Mouse (Mus musculus): ENCODE measurements around the gene Gm8020.
"Not testable (repeated sequence)": the region's sequence is repeated elsewhere in the genome, so short reads cannot be mapped to it uniquely, and the experiment has no call there.

Gm8020 gene

DNA sequence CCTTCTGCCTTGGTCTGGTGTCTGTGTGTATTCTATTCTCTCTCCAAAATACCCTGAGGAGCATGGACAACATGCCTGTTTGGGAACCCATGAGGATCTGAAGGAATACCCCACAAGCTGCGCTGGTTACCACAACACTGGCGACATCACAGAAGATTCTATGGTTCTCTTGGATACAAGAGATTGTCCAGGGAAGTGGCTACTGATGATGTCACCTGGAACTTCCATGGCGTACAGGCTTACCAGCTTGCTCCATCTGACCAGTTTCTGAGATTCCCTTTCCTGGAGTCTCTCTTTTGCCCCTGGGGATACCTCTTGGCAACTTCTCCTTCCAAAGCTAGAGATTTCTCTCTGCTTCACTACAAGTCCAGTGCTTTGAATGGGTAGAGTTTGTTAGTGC, at the start of gene Gm8020:
Gene Gm8020 (minus strand): TSS at position 101 of the 400 bp plus-strand sequence.
- DNase-seq = not testable (repeated sequence)

DNA sequence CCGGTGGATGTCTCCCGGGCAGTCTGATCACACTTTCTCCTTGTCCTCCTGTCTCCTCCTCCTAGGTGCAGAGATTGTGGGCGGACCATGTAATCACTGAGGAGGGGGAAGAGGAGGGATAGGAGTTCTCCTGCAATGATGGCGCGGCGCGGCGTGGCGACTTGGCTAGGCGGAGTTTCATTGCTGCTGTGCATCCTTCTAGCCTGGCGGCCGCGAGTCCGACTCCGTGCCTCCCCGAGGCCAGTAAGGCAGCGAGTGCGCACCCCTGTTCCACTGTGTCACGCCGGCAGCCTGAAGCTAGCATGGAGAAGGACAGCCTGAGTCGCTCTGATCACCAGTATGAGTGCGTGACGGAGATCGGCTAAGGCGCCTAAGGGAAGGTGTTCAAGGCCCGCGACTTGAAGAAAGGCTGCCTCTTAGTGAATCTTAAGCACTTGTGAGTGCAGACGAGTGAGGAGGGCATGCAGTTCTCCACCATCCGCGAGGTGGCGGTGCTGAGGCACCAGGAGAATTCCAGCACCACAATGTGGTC, 41.1 kb upstream of the Gm8020 start:
- DNase-seq = not testable (repeated sequence)

GRCm38 (mm10) chr14:42542316-42543169, 40.4 kb upstream of the Gm8020 start:
- not testable (repeated sequence) for DNase-seq

DNA sequence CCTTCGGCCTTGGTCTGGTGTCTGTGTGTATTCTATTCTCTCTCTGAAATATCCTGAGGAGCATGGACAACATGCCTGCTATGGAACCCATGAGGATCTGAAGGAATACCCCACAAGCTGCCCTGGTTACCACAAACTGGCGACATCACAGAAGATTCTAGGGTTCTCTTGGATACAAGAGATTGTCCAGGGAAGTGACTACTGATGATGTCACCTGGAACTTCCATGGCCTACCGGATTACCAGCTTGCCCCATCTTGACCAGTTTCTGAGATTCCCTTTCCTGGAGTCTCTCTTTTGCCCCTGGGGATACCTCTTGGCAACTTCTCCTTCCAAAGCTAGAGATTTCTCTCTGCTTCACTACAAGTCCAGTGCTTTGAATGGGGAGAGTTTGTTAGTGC, 22.0 kb upstream of the Gm8020 start, which contains the start of gene Gm8024:
Gene Gm8024 (minus strand): TSS at position 101 of the 400 bp plus-strand sequence.
- DNase-seq = not testable (repeated sequence)

DNA sequence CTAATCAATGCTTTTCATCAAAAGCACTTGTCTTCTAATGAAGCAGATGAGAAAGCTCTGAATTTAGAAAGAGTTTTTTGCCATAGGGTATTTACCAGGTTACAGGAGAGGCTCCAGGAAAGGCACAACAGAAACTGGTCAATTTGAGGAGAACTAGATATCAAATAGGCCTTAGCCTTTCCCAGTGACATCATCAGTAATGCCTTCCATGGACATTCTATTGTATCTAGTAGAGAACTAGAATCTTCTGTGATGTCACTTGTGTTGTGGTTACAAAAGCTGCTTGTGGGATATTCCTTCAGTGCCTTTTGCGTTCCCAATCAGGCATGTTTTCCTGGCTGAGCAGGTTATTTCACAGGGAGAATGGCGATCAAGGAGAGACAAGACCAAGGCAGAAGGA, 38.6 kb downstream of the Gm8020 start, which contains the start of gene Gm8011:
Gene Gm8011 (plus strand): TSS at position 301 of the 400 bp plus-strand sequence.
- DNase-seq = not testable (repeated sequence)

Data from lung, postnatal 14 days (tissue).